Mouse (Mus musculus): Measurements from ENCODE around the gene Wee1.

The Wee1 gene

DNA sequence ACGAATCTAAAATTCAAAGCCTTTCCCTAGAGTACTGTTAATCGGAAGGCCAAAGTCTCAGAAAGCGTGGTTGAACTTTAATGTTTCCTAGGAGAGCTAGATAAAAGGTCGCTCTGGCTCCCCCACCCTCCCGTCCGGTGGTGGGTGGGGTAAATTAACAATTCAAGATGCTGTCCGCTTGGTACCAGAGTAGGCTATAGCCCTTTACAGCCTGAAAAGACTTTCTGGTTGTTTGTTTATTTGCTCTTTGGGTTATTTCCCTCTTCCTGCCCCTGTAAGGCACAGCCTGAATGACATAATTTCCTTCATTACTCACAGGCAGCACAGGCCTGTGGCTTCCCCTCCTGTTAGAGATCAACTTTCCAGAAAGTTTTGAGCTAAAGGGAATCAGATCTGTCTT, 68.1 kb downstream of the Wee1 start:
- no peak for DNase-seq (ENCODE audit: extremely low read depth, low read depth, low spot score)

Measured in fat pad, adult 2 months (tissue).